Mouse (Mus musculus): Measurements from ENCODE around the gene Fam126a.

- TF ChIP-seq CTCF (IDR thresholded peaks at IDR 0.05), result no peak
- TF ChIP-seq POLR2A (IDR thresholded peaks at IDR 0.05; ENCODE audit: insufficient read depth, low read depth, low read length), result no peak
- TF ChIP-seq EP300 (IDR thresholded peaks at IDR 0.05; ENCODE audit: insufficient read depth, low read depth, low read length), result no peak
These were observed 26.4 kb upstream of the Fam126a start for GRCm38 (mm10) chr5:24056865-24057264.

Data from heart, adult 2 months (tissue).